9 mouse cellular contexts compared by ENCODE assay signal in genomic region chr8:13562118-13562517, GRCm38 (mm10). TPM values are rescaled to one million over a fixed set of nuclear protein-coding genes. Genes with fewer than 3 reads are reported as not detected.
DNase-seq lines count a peak whose midpoint lies in the region; ATAC-seq lines count a peak whose summit lies in the region.
"Had no signal": no experiment of that assay in that cellular context is flagged by ENCODE, and none has a peak within 500 bp of the region (broad histone marks: within the 10 kb centered on the region; RNA-seq: fewer than 3 reads in every experiment).

Gene 1700029H14Rik (minus strand): TSS chr8:13562461.

- peak; percentile 79 for ATAC-seq in common myeloid progenitor, adult 5-6 weeks (replicated peaks; ENCODE audit: low read depth, poor library complexity, severe bottlenecking)
- ATAC-seq in forebrain, embryonic 15.5 days (replicated peaks): no peak

- H3K36me3 ChIP-seq in heart, embryonic 10.5 days: peaks cover 8% of the 10 kb centered on the region; the same call in 1 of the 2 replicates
- no peaks in the 10 kb centered on the region for H3K36me3 ChIP-seq in forebrain, embryonic 10.5 days (replicated peaks)
- H3K36me3 ChIP-seq in forebrain, embryonic 15.5 days: no peaks in the 10 kb centered on the region
- H3K36me3 ChIP-seq: midbrain, embryonic 12.5 days had no signal

- H3K27me3 ChIP-seq in heart, embryonic 10.5 days (ENCODE audit: insufficient read depth, poor library complexity, severe bottlenecking): no peaks in the 10 kb centered on the region
- H3K27me3 ChIP-seq in forebrain, embryonic 10.5 days (ENCODE audit: poor library complexity, severe bottlenecking): no peaks in the 10 kb centered on the region
- no peaks in the 10 kb centered on the region for H3K27me3 ChIP-seq in forebrain, embryonic 15.5 days
- H3K27me3 ChIP-seq: midbrain, embryonic 12.5 days had no signal

- 28% methylated on average over 13 of the region's 13 CpGs for WGBS in heart, embryonic 10.5 days
- WGBS in forebrain, embryonic 10.5 days: 35% methylated on average over 13 of the region's 13 CpGs
- 43% methylated on average over 13 of the region's 13 CpGs for WGBS in forebrain, embryonic 15.5 days

- H3K9me3 ChIP-seq in heart, embryonic 10.5 days: no peaks in the 10 kb centered on the region
- H3K9me3 ChIP-seq in forebrain, embryonic 10.5 days: no peaks in the 10 kb centered on the region
- no peaks in the 10 kb centered on the region for H3K9me3 ChIP-seq in forebrain, embryonic 15.5 days
- H3K9me3 ChIP-seq: midbrain, embryonic 12.5 days had no signal

- H3K9ac ChIP-seq in forebrain, embryonic 15.5 days (replicated peaks): no peak within 1 kb of the TSS
- H3K9ac ChIP-seq: midbrain, embryonic 12.5 days had no signal

- peaks cover 5% of the 10 kb centered on the region for H3K4me1 ChIP-seq in heart, embryonic 10.5 days
- peaks cover 4% of the 10 kb centered on the region; the same call in 1 of the 2 replicates for H3K4me1 ChIP-seq in forebrain, embryonic 10.5 days
- H3K4me1 ChIP-seq in forebrain, embryonic 15.5 days: no peaks in the 10 kb centered on the region
- H3K4me1 ChIP-seq: midbrain, embryonic 12.5 days had no signal

- DNase-seq in heart, adult 11 months: peak; percentile 94
- no peak for DNase-seq in heart, embryonic 10.5 days (ENCODE audit: low spot score)
- DNase-seq in B cell, adult 2 months: peak; percentile 30 to 44
- DNase-seq in kidney, postnatal 25 days: peak; percentile 57 to 73
- DNase-seq in forebrain, embryonic 10.5 days (ENCODE audit: extremely low spot score, low spot score): no peak
- no peak for DNase-seq in thymus, postnatal 10 days (ENCODE audit: low spot score in 2 of 2)

- no peak within 1 kb of the TSS for H3K27ac ChIP-seq in heart, embryonic 10.5 days
- no peak within 1 kb of the TSS for H3K27ac ChIP-seq in forebrain, embryonic 10.5 days
- H3K27ac ChIP-seq in forebrain, embryonic 15.5 days (replicated peaks): no peak within 1 kb of the TSS
- H3K27ac ChIP-seq: midbrain, embryonic 12.5 days had no signal

- no peak within 1 kb of the TSS for H3K4me3 ChIP-seq in heart, embryonic 10.5 days
- no peak within 1 kb of the TSS for H3K4me3 ChIP-seq in forebrain, embryonic 10.5 days
- H3K4me3 ChIP-seq in forebrain, embryonic 15.5 days: no peak within 1 kb of the TSS
- H3K4me3 ChIP-seq: midbrain, embryonic 12.5 days had no signal

- no peak within 1 kb of the TSS for H3K4me2 ChIP-seq in forebrain, embryonic 15.5 days (replicated peaks)
- H3K4me2 ChIP-seq: midbrain, embryonic 12.5 days had no signal

RNA-seq across cellular contexts. Expression of gene 1700029H14Rik, which starts in this region (rescaled TPM):
- polyA plus RNA-seq in heart, embryonic 10.5 days (2016; fragmentation: Nextera tagmentation; extraction: Ambion mirVana): not detected in 2 replicates
- total RNA-seq in common myeloid progenitor, adult 5-6 weeks (2017): not detected in 2 replicates
- polyA plus RNA-seq in forebrain, embryonic 10.5 days (2016; fragmentation: Nextera tagmentation; extraction: Ambion mirVana): not detected in 2 replicates
- not detected in 2 replicates for polyA plus RNA-seq in forebrain, embryonic 15.5 days (2015; fragmentation: Nextera tagmentation; extraction: Ambion mirVana)
- polyA plus RNA-seq: midbrain, embryonic 12.5 days had no signal

Comparison
In these comparisons a context has a peak if more than half of its experiments do, and no peak if none do; other contexts are left out.
1. DNase-seq: peak in heart, adult 11 months (single experiment), B cell, adult 2 months (2 of 2) and kidney, postnatal 25 days (2 of 2); none in heart, embryonic 10.5 days (single experiment), forebrain, embryonic 10.5 days (single experiment) and thymus, postnatal 10 days (0 of 2).
2. Peak in ATAC-seq in common myeloid progenitor, adult 5-6 weeks; RNA of the gene not detected or under 1 TPM.